Mouse (Mus musculus): ENCODE results near the gene Rab5if. TPM values are rescaled to one million over a fixed set of nuclear protein-coding genes. Genes with fewer than 3 reads are reported as not detected.

The Rab5if gene
- polyA plus RNA-seq, 1 experiment from 2014 or later, result 190 TPM

- Histone ChIP-seq H3K27ac (ENCODE audit: low read length) (no peak overlapping the region), H3K36me3 (ENCODE audit: control insufficient read depth, insufficient read depth, low read length) (no peaks in the 10 kb centered on the region), H3K27me3 (ENCODE audit: control insufficient read depth, insufficient read depth, low read length) (no peaks in the 10 kb centered on the region), H3K4me3 (replicated peaks; ENCODE audit: low read length) (no peak overlapping the region), H3K9ac (ENCODE audit: low read length) (no peak overlapping the region), H3K4me1 (ENCODE audit: control insufficient read depth, insufficient read depth, low read length) (no peaks in the 10 kb centered on the region), H3K9me3 (replicated peaks; ENCODE audit: control insufficient read depth, low read length) (no peaks in the 10 kb centered on the region), H3K4me2 (ENCODE audit: low read depth, low read length) (no peak overlapping the region)
- ATAC-seq (ENCODE audit: insufficient read depth, low FRiP score), result no peak
- WGBS, result 30% methylated on average over 2 of the region's 2 CpGs
Measured at GRCm38 (mm10) chr2:156919796-156920195, 56.9 kb downstream of the Rab5if start.

GRCm38 (mm10) chr2:156923057-156923456 lies 60.1 kb downstream of the Rab5if start:
- Histone ChIP-seq H3K4me2 (ENCODE audit: low read depth, low read length) (no peak overlapping the region), H3K27me3 (ENCODE audit: control insufficient read depth, insufficient read depth, low read length) (no peaks in the 10 kb centered on the region), H3K9ac (ENCODE audit: low read length) (no peak overlapping the region), H3K4me1 (ENCODE audit: control insufficient read depth, insufficient read depth, low read length) (no peaks in the 10 kb centered on the region), H3K27ac (ENCODE audit: low read length) (no peak overlapping the region), H3K4me3 (replicated peaks; ENCODE audit: low read length) (no peak overlapping the region), H3K9me3 (replicated peaks; ENCODE audit: control insufficient read depth, low read length) (no peaks in the 10 kb centered on the region), H3K36me3 (ENCODE audit: control insufficient read depth, insufficient read depth, low read length) (no peaks in the 10 kb centered on the region)
- ATAC-seq (ENCODE audit: insufficient read depth, low FRiP score), result no peak
- 78% methylated on average over 5 of the region's 5 CpGs for WGBS

Other genes with a start within 250 kb of the Rab5if start
- gene Dlgap4, start 249.4 kb upstream of the Rab5if start, polyA plus RNA-seq (2015; fragmentation: Nextera tagmentation; extraction: Ambion mirVana), result 55.5 and 56.4 TPM in 2 replicates
- gene Myl9, start 87.7 kb upstream of the Rab5if start, polyA plus RNA-seq (2015; fragmentation: Nextera tagmentation; extraction: Ambion mirVana), result 1,649 and 1,814 TPM in 2 replicates
- gene Tgif2, start 23.1 kb upstream of the Rab5if start, polyA plus RNA-seq (2015; fragmentation: Nextera tagmentation; extraction: Ambion mirVana), result 33.7 and 36.5 TPM in 2 replicates
- 6.7 and 7.3 TPM in 2 replicates for gene 4930518I15Rik, start 5.2 kb upstream of the Rab5if start, polyA plus RNA-seq (2015; fragmentation: Nextera tagmentation; extraction: Ambion mirVana)
- 0.39 and 0.41 TPM in 2 replicates for gene Sla2, start 24.1 kb downstream of the Rab5if start, polyA plus RNA-seq (2015; fragmentation: Nextera tagmentation; extraction: Ambion mirVana)
- 41.9 and 44.5 TPM in 2 replicates for gene Ndrg3, start 128.9 kb downstream of the Rab5if start, polyA plus RNA-seq (2015; fragmentation: Nextera tagmentation; extraction: Ambion mirVana)
- 28.5 and 28.6 TPM in 2 replicates for gene Dsn1, start 144.0 kb downstream of the Rab5if start, polyA plus RNA-seq (2015; fragmentation: Nextera tagmentation; extraction: Ambion mirVana)
- gene Soga1, start 216.1 kb downstream of the Rab5if start, polyA plus RNA-seq (2015; fragmentation: Nextera tagmentation; extraction: Ambion mirVana), result 2.1 and 2.6 TPM in 2 replicates
- gene Tldc2, start 223.9 kb downstream of the Rab5if start, polyA plus RNA-seq (2015; fragmentation: Nextera tagmentation; extraction: Ambion mirVana), result not detected in 2 replicates